Mouse (Mus musculus): Measurements from ENCODE around the gene Hc. TPM values are rescaled to one million over a fixed set of nuclear protein-coding genes. Genes with fewer than 3 reads are reported as not detected.

Hc gene
- polyA plus RNA-seq, 1 experiment = not detected

GRCm38 (mm10) chr2:35058325-35058724 is 2.9 kb downstream of the Hc start:
- no peak for DNase-seq (ENCODE audit: low read depth)

- no peak for DNase-seq (ENCODE audit: low read depth)
Observed at GRCm38 (mm10) chr2:35057243-35057642, 4.0 kb downstream of the Hc start.

GRCm38 (mm10) chr2:35048851-35049250 is 12.4 kb downstream of the Hc start:
- no peak for DNase-seq (ENCODE audit: low read depth)

GRCm38 (mm10) chr2:35044956-35045355 is 16.3 kb downstream of the Hc start:
- DNase-seq (ENCODE audit: low read depth) = no peak

- no peak for DNase-seq (ENCODE audit: low read depth)
Observed at GRCm38 (mm10) chr2:35038580-35039375, 22.5 kb downstream of the Hc start.

GRCm38 (mm10) chr2:35024646-35025154 is 36.5 kb downstream of the Hc start:
- DNase-seq (ENCODE audit: low read depth) = no peak

GRCm38 (mm10) chr2:35021806-35022205 is 39.4 kb downstream of the Hc start:
- DNase-seq (ENCODE audit: low read depth) = no peak

GRCm38 (mm10) chr2:35015861-35016260 is 45.4 kb downstream of the Hc start:
- DNase-seq (ENCODE audit: low read depth) = no peak

- no peak for DNase-seq (ENCODE audit: low read depth)
Observed at GRCm38 (mm10) chr2:35011649-35012048, 49.6 kb downstream of the Hc start.

- DNase-seq (ENCODE audit: low read depth) = no peak
Observed at GRCm38 (mm10) chr2:34998956-34999355, 62.3 kb downstream of the Hc start.

GRCm38 (mm10) chr2:34996506-34996905 is 64.7 kb downstream of the Hc start:
- DNase-seq (ENCODE audit: low read depth) = no peak

GRCm38 (mm10) chr2:34993696-34994356 is 67.4 kb downstream of the Hc start:
- DNase-seq (ENCODE audit: low read depth) = no peak

GRCm38 (mm10) chr2:34992729-34993695 is 68.2 kb downstream of the Hc start:
- DNase-seq (ENCODE audit: low read depth) = no peak

- DNase-seq (ENCODE audit: low read depth) = no peak
Observed at GRCm38 (mm10) chr2:34991966-34992365, 69.3 kb downstream of the Hc start.

GRCm38 (mm10) chr2:34989749-34990148 is 71.5 kb downstream of the Hc start:
- no peak for DNase-seq (ENCODE audit: low read depth)

- DNase-seq (ENCODE audit: low read depth) = no peak
Observed at GRCm38 (mm10) chr2:34987595-34987994, 73.6 kb downstream of the Hc start.

GRCm38 (mm10) chr2:34984885-34985284 is 76.4 kb downstream of the Hc start:
- DNase-seq (ENCODE audit: low read depth) = no peak

GRCm38 (mm10) chr2:34982906-34983698 is 78.1 kb downstream of the Hc start:
- DNase-seq (ENCODE audit: low read depth) = no peak

GRCm38 (mm10) chr2:34982096-34982724 is 79.0 kb downstream of the Hc start:
- no peak for DNase-seq (ENCODE audit: low read depth)

- no peak for DNase-seq (ENCODE audit: low read depth)
Observed at GRCm38 (mm10) chr2:34979459-34980011, 81.7 kb downstream of the Hc start.
